Mouse (Mus musculus) layer of hippocampus, postnatal 36 days (tissue): ENCODE results near the gene Cnot6. TPM values are rescaled to one million over a fixed set of nuclear protein-coding genes. Genes with fewer than 3 reads are reported as not detected.

ENCODE experiments used
- DNase-seq, 2 experiments: peaks; one replicate each; pipeline ENCODE4 v3.0.0; 2022
- total RNA-seq, 2 experiments: library from RNA; stranded (reverse); gene quantifications; 2 replicates each; pipeline ENCODE4 v1.2.3; 2021

The Cnot6 gene
- total RNA-seq, 2 experiments from 2014 or later: 49.4 to 55.8 TPM

DNA sequence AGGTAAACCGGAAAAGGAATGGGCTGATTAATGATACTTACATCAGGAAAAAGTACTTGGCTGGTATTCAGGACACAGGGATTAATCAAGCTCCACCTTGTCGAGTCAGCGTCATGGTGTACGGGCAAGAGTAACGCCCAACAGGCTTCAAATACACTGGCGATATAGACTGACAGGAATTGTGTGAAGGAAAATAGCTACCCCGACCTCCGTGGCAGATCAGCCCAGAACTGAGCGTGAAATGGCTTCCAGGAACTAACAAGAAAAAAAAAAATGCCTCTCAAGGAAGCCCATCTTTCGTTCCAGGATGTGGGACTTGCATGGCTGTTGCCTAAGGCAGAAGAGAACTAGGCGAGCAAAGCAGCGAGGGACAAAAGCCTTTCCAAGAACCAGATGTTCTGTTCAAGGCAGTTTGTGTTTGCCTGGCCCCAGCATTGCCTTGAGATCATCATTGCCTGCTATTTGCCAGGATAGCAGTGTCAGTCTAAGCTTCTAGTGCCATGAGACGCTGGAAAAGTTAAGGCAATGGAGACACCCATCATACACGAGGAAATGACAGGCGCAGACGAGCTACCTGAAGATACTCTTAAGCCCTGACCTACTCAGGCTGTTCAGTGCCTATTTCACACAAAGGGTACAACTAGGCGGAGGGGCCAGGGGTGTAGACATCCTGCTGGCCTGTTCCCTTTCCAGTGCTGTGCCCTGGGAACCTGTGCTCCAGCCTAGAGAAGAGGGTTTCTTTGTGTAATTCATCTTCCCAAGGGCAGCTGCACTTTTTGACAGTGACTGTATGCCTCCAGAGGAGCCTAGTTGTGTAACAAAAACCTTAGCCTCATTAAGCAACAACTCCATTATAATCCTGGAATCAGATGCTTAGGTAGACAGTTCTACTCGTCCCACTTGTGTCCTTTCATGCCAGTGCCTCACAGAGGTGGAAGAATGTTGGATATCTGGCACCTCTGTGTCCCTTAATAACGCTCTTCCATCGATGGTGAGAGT is 1.1 kb upstream of the Cnot6 start:
- DNase-seq: no peak

DNA sequence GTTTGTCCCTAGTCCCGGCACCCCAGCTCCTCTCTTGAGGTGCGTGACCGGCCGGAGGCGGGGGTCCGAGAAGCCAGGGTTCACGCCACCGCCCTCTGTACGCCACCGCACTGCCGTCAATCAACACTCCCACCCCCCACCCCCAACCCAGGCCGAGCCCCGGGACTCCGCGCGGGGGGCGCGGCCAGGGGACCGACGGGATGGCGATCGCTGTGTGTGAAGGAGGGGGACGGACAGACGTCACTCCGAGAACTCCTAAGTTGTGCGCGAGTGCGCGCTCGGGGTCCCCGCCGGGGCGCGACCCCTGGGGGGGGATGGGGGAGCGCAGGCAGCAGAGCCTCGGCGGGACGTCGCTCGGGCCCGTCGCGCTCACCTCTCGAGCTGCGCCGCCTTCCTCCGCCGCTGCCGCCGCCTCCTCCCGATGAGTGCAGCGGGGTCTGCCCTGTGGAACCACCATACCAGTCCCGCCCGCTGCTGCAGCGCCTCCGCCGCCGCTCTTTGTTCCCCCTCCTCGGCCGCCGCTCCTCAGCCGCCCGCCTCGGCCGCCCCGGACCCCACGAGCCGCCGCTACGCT is 455 bp downstream of the Cnot6 start:
- peak in 1 of 2 experiments; percentile 31 for DNase-seq

GRCm38 (mm10) chr11:49710664-49711063 is 1.9 kb downstream of the Cnot6 start:
- no peak for DNase-seq

DNA sequence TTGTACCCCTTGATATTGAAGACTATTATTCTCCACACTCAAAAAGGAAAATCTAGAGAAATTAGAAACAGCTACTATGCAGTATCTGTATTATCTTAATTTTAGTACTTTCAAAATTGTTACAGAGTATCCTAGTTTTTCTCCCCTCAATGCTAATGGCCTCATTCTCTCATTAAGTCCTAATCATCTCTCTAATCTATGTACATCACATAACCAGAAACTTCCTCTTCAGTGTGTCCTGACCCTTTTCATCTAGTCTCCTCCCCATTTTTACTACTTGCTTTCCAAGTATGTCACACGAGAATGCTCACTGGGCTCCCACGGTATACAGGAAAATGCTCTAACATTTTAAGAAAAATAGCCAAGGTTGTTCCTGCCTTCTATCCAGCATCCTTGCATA is 4.7 kb downstream of the Cnot6 start:
- DNase-seq: no peak

DNA sequence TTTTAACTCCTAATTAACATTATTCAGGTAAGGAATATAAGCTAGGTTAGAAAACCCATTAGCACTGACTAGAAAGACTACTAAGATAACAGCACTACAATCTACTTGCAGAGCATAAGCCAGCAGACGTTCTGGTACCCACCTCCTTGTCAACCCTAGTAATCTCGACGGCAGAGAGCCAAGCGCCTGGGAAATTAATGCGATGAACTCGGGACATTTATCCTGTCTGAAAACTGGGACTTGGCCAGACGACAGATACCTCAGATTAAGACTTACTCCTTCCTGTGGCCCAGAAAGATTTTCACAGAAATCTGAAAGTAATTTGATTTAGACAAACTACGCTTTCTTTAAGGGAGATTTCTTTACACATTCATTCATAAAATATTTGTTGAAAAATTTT is 7.7 kb downstream of the Cnot6 start:
- DNase-seq: no peak

GRCm38 (mm10) chr11:49702014-49702413 is 10.5 kb downstream of the Cnot6 start:
- no peak for DNase-seq

DNA sequence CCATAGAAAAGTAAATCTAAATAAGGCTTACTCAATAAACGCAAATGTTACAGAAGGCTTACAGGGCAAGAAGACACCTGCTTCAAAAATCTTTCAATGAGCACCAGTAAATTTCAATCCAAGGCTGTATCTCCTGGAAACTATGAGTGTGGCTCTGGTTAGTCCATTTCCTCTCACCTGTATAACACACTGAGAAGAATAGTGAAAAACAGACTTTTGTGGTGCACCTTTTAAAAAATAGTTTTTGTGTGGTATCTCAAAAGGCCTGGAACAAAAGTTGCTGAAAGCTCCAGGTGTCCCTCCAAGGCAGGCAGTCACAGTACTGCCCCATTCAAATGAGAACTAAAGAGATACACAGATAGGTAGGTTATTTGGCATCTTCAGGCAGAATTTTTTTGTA is 13.4 kb downstream of the Cnot6 start:
- DNase-seq: no peak

DNA sequence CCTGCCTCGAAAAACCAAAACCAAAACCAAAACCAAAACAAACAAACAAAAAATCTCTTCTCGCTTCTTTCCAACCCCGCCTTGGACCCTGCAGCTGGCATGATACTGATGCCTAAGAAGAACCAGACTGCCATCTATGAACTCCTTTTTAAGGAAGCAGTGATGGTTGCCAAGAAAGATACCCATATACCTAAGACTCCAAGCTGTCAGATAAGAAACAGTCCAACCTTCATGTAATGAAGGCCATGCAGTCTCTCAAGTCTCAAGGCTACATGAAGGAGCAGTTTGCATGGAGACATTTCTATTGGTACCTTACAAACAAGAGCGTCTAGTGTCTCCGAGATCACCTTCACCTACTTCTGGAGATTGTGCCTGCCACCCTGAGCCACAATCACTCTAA is 14.7 kb downstream of the Cnot6 start:
- no peak for DNase-seq

GRCm38 (mm10) chr11:49696472-49696871 is 16.1 kb downstream of the Cnot6 start:
- DNase-seq: no peak

DNA sequence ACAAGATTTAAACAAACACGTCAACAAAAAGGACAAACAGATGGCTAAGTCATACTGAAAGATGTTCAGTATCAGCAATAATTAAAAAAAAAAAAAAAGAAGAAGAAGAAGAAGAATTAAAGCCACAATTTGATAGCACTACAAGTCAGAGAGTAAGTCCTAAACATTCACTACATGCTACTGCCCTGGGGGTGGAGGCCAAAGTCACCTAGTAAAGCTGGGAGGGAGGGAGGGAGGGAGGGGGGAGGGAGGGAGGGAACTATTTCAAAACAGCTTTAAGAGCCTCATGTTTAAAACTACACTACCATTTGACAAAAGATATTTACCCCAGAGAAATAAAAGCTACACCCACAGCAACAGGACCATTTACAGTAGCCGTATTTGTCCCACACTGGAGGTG is 16.8 kb downstream of the Cnot6 start:
- DNase-seq: no peak

GRCm38 (mm10) chr11:49695013-49695412 is 17.5 kb downstream of the Cnot6 start:
- no peak for DNase-seq

GRCm38 (mm10) chr11:49684237-49684973 is 28.1 kb downstream of the Cnot6 start:
- no peak for DNase-seq

GRCm38 (mm10) chr11:49673433-49673832 is 39.1 kb downstream of the Cnot6 start:
- no peak for DNase-seq

GRCm38 (mm10) chr11:49665462-49665861 is 47.1 kb downstream of the Cnot6 start:
- no peak for DNase-seq

DNA sequence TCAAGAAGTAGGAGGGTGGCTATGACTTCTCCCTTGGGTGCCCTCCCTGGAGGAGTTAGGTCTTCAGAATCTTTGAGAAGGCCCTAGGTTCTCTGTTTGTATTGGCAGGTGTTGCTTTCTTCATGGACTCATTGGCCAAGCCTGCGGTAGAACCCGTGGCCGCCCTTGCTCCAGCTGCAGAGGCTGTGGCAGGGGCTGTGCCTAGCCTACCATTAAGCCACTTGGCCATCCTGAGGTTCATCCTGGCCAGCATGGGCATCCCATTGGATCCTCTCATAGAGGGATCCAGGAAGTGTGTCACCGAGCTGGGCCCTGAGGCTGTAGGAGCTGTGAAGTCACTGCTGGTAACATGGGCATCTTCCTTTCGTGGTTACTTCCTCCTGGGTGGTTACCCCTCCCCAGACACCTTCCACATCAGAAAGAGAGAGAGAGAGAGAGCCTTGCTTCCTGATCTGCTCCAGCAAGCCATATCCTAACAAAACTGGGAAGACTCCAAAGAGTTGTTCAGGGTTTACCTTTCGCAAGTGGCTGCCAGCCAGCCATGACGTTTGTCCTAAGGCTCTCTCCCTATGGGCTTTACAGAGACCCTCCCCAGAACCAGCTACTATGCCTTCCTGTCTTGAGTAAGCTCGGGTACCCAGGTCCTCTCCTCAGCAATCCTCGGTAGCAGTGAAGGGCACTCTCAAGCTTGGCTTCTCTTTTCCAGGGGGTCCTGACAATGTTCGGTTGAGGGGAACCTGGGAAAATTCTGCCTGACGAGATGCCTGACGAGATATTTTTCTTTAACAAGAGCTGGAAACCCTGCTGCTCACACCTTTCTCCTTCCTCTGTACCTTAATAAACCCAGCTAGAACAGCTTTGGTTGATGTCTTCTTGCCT is 48.0 kb downstream of the Cnot6 start:
- no peak for DNase-seq

GRCm38 (mm10) chr11:49663310-49663709 is 49.2 kb downstream of the Cnot6 start, which contains the start of gene Scgb3a1:
Gene Scgb3a1 (plus strand): TSS chr11:49663610.
- no peak for DNase-seq

DNA sequence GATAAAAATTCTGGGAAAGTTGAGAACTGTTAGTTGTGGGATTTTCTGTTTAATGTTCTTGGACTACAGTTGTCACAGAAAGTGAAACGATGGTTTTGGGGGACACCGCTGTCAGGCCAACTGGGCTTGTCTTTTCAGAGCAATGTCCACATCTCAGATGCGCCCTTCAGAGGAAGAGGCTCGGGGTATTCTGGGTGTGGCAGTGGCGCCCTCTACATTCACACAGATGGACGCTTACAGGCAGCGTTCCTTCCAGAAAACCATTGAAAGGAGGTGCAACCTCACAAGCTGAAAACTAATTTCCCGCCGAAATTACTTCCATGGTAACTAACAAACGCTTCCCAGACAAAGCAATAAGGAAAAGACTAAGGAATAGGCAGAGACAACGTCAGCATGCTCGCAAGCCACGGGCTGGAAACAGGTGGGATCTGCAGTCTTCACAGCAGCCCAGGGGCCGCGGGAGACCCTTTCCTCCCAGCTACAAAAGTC is 50.2 kb downstream of the Cnot6 start:
- DNase-seq: no peak

DNA sequence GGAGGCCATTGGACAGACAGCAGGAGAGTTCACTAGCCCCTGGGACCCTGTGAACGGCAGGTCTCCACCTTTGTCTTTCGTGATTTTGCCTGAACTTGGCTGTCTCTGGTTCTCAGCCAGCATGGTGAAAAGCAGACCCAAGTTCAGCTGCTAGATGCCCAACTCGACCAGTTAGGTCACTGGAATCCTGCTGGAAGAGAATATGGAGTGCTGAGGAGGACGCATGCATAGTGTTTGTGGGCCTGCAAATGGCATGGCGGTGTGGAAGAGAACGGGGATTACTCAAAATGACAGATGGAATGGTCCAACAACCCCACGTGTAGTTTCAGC is 53.1 kb downstream of the Cnot6 start:
- no peak for DNase-seq

DNA sequence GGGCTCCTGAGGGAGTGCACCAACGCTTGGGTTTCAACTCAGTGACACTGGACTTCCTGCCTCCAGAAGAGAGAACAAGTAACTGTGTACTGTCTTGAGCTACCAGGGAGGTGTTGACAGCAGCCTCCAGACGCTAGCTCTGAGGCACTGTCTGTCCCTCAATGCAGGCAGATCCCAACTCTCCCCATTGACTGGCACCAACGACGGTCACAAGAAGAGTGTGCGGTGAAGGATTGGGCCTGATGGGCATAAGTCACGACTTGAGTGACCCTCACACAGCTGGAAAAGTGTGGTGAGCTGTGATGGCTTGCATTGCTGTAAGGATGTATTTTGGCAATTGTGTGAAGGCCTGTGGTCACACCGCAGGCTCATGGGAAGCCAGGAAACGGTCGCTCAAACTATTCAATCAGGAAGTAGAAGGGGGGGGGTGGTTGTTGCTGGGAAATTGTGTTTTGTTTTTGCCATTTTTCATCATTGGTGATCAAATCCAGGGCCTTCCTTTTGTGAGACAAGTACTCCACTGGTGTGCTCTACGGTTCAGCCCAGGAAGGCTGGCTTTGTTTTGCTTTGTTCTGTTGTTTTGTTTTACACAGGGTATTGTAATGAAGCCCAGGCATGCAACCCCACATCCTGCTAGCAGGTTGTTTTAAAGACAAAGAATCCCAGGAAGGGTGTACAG is 53.6 kb downstream of the Cnot6 start:
- no peak for DNase-seq

DNA sequence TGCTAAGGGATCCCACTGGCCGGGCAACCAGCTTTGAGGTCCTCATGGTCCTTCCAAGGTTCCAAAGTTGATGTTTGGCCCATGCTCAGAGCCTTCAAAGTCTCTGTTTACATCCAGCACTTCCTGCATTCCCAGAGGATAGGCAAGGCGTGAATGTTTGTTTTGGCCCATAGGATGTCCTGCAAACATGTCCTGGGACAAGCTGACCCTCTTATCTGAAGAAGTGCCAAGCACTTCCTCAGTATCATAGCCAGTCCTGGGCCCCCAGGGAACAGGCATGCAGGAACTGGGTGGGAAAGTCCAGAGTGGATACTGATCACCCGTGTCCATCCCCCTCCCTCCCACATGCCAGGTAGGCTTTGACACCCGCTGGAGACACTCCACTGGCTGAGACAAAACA is 54.5 kb downstream of the Cnot6 start:
- no peak for DNase-seq

- DNase-seq: no peak
These were observed 57.0 kb downstream of the Cnot6 start for GRCm38 (mm10) chr11:49655501-49655900.
